Mouse (Mus musculus) embryonic facial prominence, embryonic 14.5 days (tissue): ENCODE measurements around the gene Malsu1. TPM values are rescaled to one million over a fixed set of nuclear protein-coding genes. Genes with fewer than 3 reads are reported as not detected.
A peak's percentile ranks its signal among the peaks of the same experiment; 100 is the strongest.

Experiments used
- ATAC-seq: fragments of 200-750 bp; cut with Nextera tagmentation; 2 replicates; pipeline ENCODE4 v1.8.0; 2017; ENCODE audit warnings: low read depth, moderate number of reproducible peaks, moderate TSS enrichment
- DNase-seq: peaks from one replicate; pipeline ENCODE4 v3.0.0-alpha.2; 2015; ENCODE audit warnings: low spot score
- H3K27ac ChIP-seq: fragments of 300-500 bp; sonication (generic); replicated peaks from 2 replicates; pipeline ENCODE4 v1.5.1; 2014; ENCODE audit warnings: low read depth, mild to moderate bottlenecking, low read length, moderate library complexity
- H3K27me3 ChIP-seq: fragments of 300-500 bp; sonication (generic); replicated peaks from 2 replicates; pipeline ENCODE4 v1.6.1; 2014; ENCODE audit warnings: low read length; ENCODE audit not compliant: control insufficient read depth, insufficient read depth
- H3K36me3 ChIP-seq: fragments of 300-500 bp; sonication (generic); 2 replicates; pipeline ENCODE4 v1.6.1; 2014; ENCODE audit warnings: low read length, mixed read lengths; ENCODE audit not compliant: control insufficient read depth, insufficient read depth
- H3K4me1 ChIP-seq: fragments of 300-500 bp; sonication (generic); 2 replicates; pipeline ENCODE4 v1.6.1; 2014; ENCODE audit warnings: antibody characterized with exemption, low read length; ENCODE audit not compliant: control insufficient read depth, insufficient read depth
- H3K4me2 ChIP-seq: fragments of 300-500 bp; sonication (generic); 2 replicates; pipeline ENCODE4 v1.6.1; 2014; ENCODE audit warnings: low read depth, mild to moderate bottlenecking, low read length, moderate library complexity, mixed read lengths
- H3K4me3 ChIP-seq: fragments of 300-500 bp; sonication (generic); 2 replicates; pipeline ENCODE4 v1.5.1; 2014; ENCODE audit warnings: low read depth, mild to moderate bottlenecking, low read length
- H3K9ac ChIP-seq: fragments of 300-500 bp; sonication (generic); 2 replicates; pipeline ENCODE4 v1.6.1; 2014; ENCODE audit warnings: low read depth, mild to moderate bottlenecking, low read length, moderate library complexity, mixed read lengths
- H3K9me3 ChIP-seq: fragments of 300-500 bp; sonication (generic); 2 replicates; pipeline ENCODE4 v1.6.1; 2016; ENCODE audit warnings: low read length; ENCODE audit not compliant: control insufficient read depth
- WGBS: fragments of 180-500 bp; shearing (Covaris S2); extraction: QIAGEN DNeasy Blood & Tissue Kit; methylation state at CpG from one replicate; pipeline ENCODE4 v1.1.7; 2014; 5-methylcytosine and 5-hydroxymethylcytosine counted together
- polyA plus RNA-seq: library from polyadenylated mRNA; unstranded; fragments of >200 nt; fragmentation: Nextera tagmentation; extraction: Ambion mirVana; gene quantifications from 2 replicates; pipeline ENCODE4 v1.2.1, GENCODE M21; 2014

The Malsu1 gene
- polyA plus RNA-seq, 1 experiment from 2014 or later = 72.1 TPM

GRCm38 (mm10) chr6:49094968-49095367 lies 21.4 kb downstream of the Malsu1 start:
- no peak for DNase-seq
- Histone ChIP-seq H3K4me1 (peaks cover 19% of the 10 kb centered on the region), H3K9ac (no peak overlapping the region), H3K9me3 (no peaks in the 10 kb centered on the region), H3K27me3 (no peaks in the 10 kb centered on the region), H3K4me2 (no peak overlapping the region), H3K36me3 (peaks cover 85% of the 10 kb centered on the region), H3K27ac (no peak overlapping the region), H3K4me3 (no peak overlapping the region)
- 91% methylated on average over 10 of the region's 10 CpGs for WGBS
- ATAC-seq = no peak

- Histone ChIP-seq H3K27ac (peak overlapping the region; percentile 68), H3K9ac (no peak overlapping the region), H3K4me1 (peaks cover 19% of the 10 kb centered on the region), H3K4me3 (no peak overlapping the region), H3K4me2 (no peak overlapping the region), H3K27me3 (no peaks in the 10 kb centered on the region), H3K36me3 (peaks cover 79% of the 10 kb centered on the region), H3K9me3 (no peaks in the 10 kb centered on the region)
- DNase-seq = no peak
- WGBS = 79% methylated on average over 7 of the region's 7 CpGs
- ATAC-seq = no peak
Measured at GRCm38 (mm10) chr6:49096421-49096820, 22.8 kb downstream of the Malsu1 start.

GRCm38 (mm10) chr6:49096933-49097461 lies 23.4 kb downstream of the Malsu1 start:
- H3K27ac ChIP-seq = peak overlapping the region; percentile 68
- peak; percentile 94 for DNase-seq
- 31% methylated on average over 13 of the region's 13 CpGs for WGBS
- no peak overlapping the region for H3K9ac ChIP-seq
- ATAC-seq = peak; percentile 66
- no peaks in the 10 kb centered on the region for H3K9me3 ChIP-seq
- H3K36me3 ChIP-seq = peaks cover 79% of the 10 kb centered on the region
- peaks cover 19% of the 10 kb centered on the region for H3K4me1 ChIP-seq
- H3K4me2 ChIP-seq = peak overlapping the region; percentile 35
- H3K27me3 ChIP-seq = no peaks in the 10 kb centered on the region
- no peak overlapping the region for H3K4me3 ChIP-seq

DNA sequence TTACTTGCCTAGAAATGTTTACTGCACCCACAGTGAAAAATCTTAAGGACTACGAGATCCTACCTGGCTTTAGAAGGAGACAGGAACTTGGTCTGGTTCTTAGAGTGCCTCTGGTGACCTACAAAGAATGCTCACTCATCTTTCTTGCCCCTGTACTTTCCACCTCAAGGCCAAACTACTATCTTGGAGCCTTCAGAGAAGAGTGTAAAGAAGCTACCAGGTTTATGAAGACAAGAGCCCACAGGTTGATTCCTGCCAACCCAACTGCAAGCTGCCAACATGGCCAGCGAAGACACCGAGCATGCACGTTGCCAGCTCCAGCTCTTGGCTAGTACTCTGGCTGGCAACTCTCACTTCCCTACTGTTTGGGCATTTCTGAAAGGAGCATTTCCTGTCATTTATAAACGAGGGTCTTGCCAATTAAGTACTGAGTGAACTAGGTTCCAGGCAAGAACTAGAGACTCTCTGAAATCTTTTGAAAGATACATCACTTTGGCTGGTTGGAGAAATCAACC lies 24.1 kb downstream of the Malsu1 start:
- Histone ChIP-seq H3K27ac (peak overlapping the region; percentile 68), H3K4me3 (no peak overlapping the region), H3K4me1 (peaks cover 19% of the 10 kb centered on the region), H3K9me3 (no peaks in the 10 kb centered on the region), H3K27me3 (no peaks in the 10 kb centered on the region), H3K36me3 (peaks cover 79% of the 10 kb centered on the region), H3K4me2 (peak overlapping the region; percentile 35), H3K9ac (no peak overlapping the region)
- ATAC-seq (no peak), DNase-seq (no peak)
- 74% methylated on average over 5 of the region's 5 CpGs for WGBS

DNA sequence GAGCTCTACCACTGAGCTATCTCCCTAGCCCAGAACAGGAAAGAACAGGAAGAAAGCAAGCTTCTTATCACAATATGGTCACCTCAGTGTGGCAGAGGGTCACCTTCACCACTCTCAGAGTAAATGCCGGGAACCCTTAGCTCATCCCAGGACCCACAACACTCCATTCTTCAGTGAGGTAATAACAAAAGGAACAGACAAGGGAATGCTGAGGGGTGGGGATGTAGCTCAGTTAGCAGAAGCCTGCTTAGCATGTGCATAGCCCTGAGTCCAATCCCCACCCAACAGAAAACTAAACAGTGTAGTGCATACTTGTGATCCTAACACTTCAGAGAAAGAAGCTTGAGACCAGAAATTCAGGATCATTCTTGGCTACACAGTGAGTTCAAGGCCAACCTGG lies 25.5 kb downstream of the Malsu1 start:
- peaks cover 19% of the 10 kb centered on the region for H3K4me1 ChIP-seq
- H3K4me2 ChIP-seq = no peak overlapping the region
- H3K4me3 ChIP-seq = no peak overlapping the region
- H3K36me3 ChIP-seq = peaks cover 81% of the 10 kb centered on the region
- WGBS = 89% methylated on average over 1 of the region's 1 CpGs
- H3K27me3 ChIP-seq = no peaks in the 10 kb centered on the region
- H3K9ac ChIP-seq = no peak overlapping the region
- no peak for ATAC-seq
- H3K9me3 ChIP-seq = no peaks in the 10 kb centered on the region
- no peak for DNase-seq
- H3K27ac ChIP-seq = no peak overlapping the region

GRCm38 (mm10) chr6:49106746-49107500 lies 33.3 kb downstream of the Malsu1 start:
- no peak overlapping the region for H3K9ac ChIP-seq
- DNase-seq (no peak), ATAC-seq (no peak)
- no peak overlapping the region for H3K4me3 ChIP-seq
- WGBS = 85% methylated on average over 15 of the region's 15 CpGs
- no peak overlapping the region for H3K27ac ChIP-seq
- H3K27me3 ChIP-seq = no peaks in the 10 kb centered on the region
- H3K9me3 ChIP-seq = no peaks in the 10 kb centered on the region
- H3K4me1 ChIP-seq = no peaks in the 10 kb centered on the region
- H3K4me2 ChIP-seq = no peak overlapping the region
- H3K36me3 ChIP-seq = peaks cover 73% of the 10 kb centered on the region

DNA sequence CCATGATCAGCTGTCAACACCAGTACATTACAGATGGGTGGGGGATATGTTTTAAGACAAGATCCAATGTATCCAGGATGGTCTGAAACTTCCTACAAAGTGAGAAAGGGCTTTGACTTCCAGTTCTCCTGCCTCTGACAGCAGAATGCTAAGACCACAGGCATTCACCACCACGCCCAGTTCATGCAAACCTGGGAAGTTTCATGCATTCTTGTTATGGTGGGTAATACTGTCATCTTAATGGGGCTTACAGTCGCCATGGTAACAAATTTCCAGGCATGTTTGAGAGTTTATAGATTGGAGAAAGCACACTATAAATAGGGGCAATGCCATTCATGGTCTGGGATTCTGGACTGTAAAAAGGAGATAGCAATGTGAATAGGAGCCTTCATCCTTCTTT lies 35.6 kb downstream of the Malsu1 start:
- H3K27ac ChIP-seq = no peak overlapping the region
- H3K4me3 ChIP-seq = no peak overlapping the region
- H3K4me2 ChIP-seq = no peak overlapping the region
- DNase-seq = peak; percentile 29
- H3K27me3 ChIP-seq = no peaks in the 10 kb centered on the region
- no peaks in the 10 kb centered on the region for H3K9me3 ChIP-seq
- no peaks in the 10 kb centered on the region for H3K4me1 ChIP-seq
- 75% methylated on average over 2 of the region's 2 CpGs for WGBS
- H3K36me3 ChIP-seq = peaks cover 57% of the 10 kb centered on the region
- no peak overlapping the region for H3K9ac ChIP-seq
- no peak for ATAC-seq

- Histone ChIP-seq H3K9me3 (no peaks in the 10 kb centered on the region), H3K36me3 (peaks cover 46% of the 10 kb centered on the region), H3K9ac (no peak overlapping the region), H3K27me3 (no peaks in the 10 kb centered on the region), H3K4me1 (no peaks in the 10 kb centered on the region), H3K4me2 (no peak overlapping the region), H3K27ac (no peak overlapping the region), H3K4me3 (no peak overlapping the region)
- 58% methylated on average over 7 of the region's 7 CpGs for WGBS
- ATAC-seq = no peak
- DNase-seq = peak; percentile 30
Measured at GRCm38 (mm10) chr6:49113895-49114294, 40.3 kb downstream of the Malsu1 start.

DNA sequence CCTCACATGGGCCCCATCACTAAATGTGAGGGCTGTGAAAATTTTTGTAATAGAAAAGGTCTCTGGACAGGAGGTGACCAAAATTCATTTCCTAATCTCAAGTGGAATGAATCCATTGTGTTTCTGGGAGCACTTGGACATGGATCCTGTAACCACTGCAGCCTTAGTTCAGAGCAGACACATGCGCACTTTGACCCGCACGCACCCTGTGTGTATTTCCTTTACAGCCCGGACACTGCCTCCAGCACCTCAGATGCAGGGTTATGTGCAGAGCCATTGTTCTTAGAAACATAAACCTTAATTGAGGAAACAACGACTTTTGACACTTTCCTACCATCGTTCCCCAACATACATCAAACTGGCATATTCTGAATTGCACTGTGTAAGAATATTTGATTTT lies 40.9 kb downstream of the Malsu1 start:
- DNase-seq = no peak
- Histone ChIP-seq H3K36me3 (peaks cover 46% of the 10 kb centered on the region), H3K4me2 (no peak overlapping the region), H3K9me3 (no peaks in the 10 kb centered on the region), H3K27ac (no peak overlapping the region), H3K4me3 (no peak overlapping the region), H3K27me3 (no peaks in the 10 kb centered on the region), H3K4me1 (no peaks in the 10 kb centered on the region), H3K9ac (no peak overlapping the region)
- ATAC-seq = no peak
- 78% methylated on average over 6 of the region's 6 CpGs for WGBS
